Mouse (Mus musculus): ENCODE data around the gene Wwox. TPM values are rescaled to one million over a fixed set of nuclear protein-coding genes. Genes with fewer than 3 reads are reported as not detected.
A peak's percentile ranks its signal among the peaks of the same experiment; 100 is the strongest.

The Wwox gene
- polyA plus RNA-seq, 2 experiments: 2.5 to 2.6 TPM

DNA sequence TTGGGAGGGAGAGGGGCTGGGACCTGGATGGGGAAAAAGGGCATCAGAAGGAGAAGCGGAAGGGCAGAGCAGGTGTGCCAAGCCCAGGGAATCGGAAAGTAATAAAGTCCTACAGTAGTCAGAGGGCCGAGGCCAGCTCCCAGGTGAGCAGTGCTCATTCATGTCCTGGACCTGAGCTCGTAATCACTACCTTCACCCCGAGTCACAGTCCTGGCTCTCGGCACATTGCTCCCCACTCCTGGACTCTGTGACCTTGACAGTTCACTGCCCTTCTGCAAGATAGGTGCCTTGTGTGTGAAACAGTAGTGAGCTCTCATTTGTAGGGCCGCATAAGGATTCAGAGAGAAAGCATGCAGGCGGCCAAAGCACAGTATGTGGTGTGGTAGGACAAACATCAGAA, 121.7 kb downstream of the Wwox start:
- H3K9me3 ChIP-seq (ENCODE audit: control insufficient read depth, low read length): no peaks in the 10 kb centered on the region
- H3K4me2 ChIP-seq (ENCODE audit: low read depth): no peak overlapping the region
- H3K36me3 ChIP-seq (replicated peaks; ENCODE audit: control insufficient read depth, insufficient read depth, low read depth): no peaks in the 10 kb centered on the region
- DNase-seq (ENCODE audit: low read depth in 3 of 3, low spot score in 3 of 3) (no peak), ATAC-seq (ENCODE audit: insufficient read depth) (no peak)
- no peak overlapping the region for H3K27ac ChIP-seq
- TF ChIP-seq EP300 (IDR thresholded peaks at IDR 0.05; ENCODE audit: low read depth): no peak
- TF ChIP-seq CTCF (IDR thresholded peaks at IDR 0.05; ENCODE audit: low read depth): no peak
- no peaks in the 10 kb centered on the region; a peak in 2 of 4 replicates for H3K4me1 ChIP-seq (replicated peaks; ENCODE audit: control insufficient read depth in 2 of 2, insufficient read depth in 2 of 2, low read length in 1 of 2)
- WGBS (ENCODE audit: insufficient replicate concordance): 65% methylated on average over 8 of the region's 8 CpGs
- H3K27me3 ChIP-seq (ENCODE audit: control insufficient read depth, insufficient read depth, low read length): no peaks in the 10 kb centered on the region
- H3K4me3 ChIP-seq (ENCODE audit: insufficient read depth in 1 of 2, low read depth in 2 of 2, low read length in 2 of 2): no peak overlapping the region
- H3K9ac ChIP-seq (replicated peaks): no peak overlapping the region

DNA sequence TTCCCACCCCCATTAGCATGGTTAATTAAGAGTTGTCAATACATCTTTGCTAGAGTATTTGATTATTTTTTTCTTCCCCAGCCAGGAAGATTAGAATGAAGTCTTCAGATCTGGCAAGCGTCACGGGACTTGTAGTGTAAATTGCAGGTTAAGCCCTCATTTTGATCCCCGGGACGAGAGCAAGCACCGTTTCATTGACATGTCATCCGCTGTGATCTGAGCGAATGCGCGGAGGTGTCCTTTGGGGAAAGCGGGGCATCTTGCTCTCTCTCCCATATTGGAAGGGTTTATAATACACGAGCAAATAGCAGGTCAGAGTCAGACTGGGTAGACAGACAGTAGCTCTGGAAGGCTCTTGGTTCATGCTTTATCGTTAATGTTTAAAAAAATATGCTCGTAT, 123.0 kb downstream of the Wwox start:
- H3K36me3 ChIP-seq (replicated peaks; ENCODE audit: control insufficient read depth, insufficient read depth, low read depth): no peaks in the 10 kb centered on the region
- TF ChIP-seq CTCF (IDR thresholded peaks at IDR 0.05; ENCODE audit: low read depth) (no peak), EP300 (IDR thresholded peaks at IDR 0.05; ENCODE audit: low read depth) (no peak)
- no peaks in the 10 kb centered on the region; a peak in 2 of 4 replicates for H3K4me1 ChIP-seq (replicated peaks; ENCODE audit: control insufficient read depth in 2 of 2, insufficient read depth in 2 of 2, low read length in 1 of 2)
- H3K4me3 ChIP-seq (ENCODE audit: insufficient read depth in 1 of 2, low read depth in 2 of 2, low read length in 2 of 2): no peak overlapping the region
- H3K9me3 ChIP-seq (ENCODE audit: control insufficient read depth, low read length): no peaks in the 10 kb centered on the region
- no peak for ATAC-seq (ENCODE audit: insufficient read depth)
- H3K27me3 ChIP-seq (ENCODE audit: control insufficient read depth, insufficient read depth, low read length): no peaks in the 10 kb centered on the region
- no peak overlapping the region for H3K4me2 ChIP-seq (ENCODE audit: low read depth)
- no peak for DNase-seq (ENCODE audit: low read depth in 3 of 3, low spot score in 3 of 3)
- WGBS (ENCODE audit: insufficient replicate concordance): 82% methylated on average over 13 of the region's 13 CpGs
- H3K9ac ChIP-seq (replicated peaks): no peak overlapping the region
- no peak overlapping the region for H3K27ac ChIP-seq

DNA sequence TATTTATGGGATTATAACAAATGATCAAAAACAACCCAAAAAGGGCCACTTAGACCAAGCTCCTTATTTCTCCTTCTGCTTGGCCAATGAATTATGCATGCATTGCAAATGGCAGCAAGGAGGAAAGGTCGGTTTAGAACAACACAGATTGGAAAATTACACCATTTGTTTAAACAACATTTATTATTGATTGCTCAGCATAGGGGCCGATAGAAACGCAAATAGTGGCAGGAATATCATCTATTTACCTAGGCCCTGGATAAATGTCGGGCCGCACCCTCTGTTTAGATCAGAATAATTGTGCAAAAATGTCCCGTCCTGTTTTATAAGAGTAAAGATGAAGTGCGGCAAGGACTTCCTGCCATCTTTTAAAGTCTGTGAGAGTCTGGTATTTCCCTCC, 123.9 kb downstream of the Wwox start:
- peaks cover 0 to 2% of the 10 kb centered on the region in 2 experiments; a peak in 2 of 4 replicates for H3K4me1 ChIP-seq (replicated peaks; ENCODE audit: control insufficient read depth in 2 of 2, insufficient read depth in 2 of 2, low read length in 1 of 2)
- H3K36me3 ChIP-seq (replicated peaks; ENCODE audit: control insufficient read depth, insufficient read depth, low read depth): no peaks in the 10 kb centered on the region
- H3K4me3 ChIP-seq (ENCODE audit: insufficient read depth in 1 of 2, low read depth in 2 of 2, low read length in 2 of 2): no peak overlapping the region
- H3K9me3 ChIP-seq (ENCODE audit: control insufficient read depth, low read length): no peaks in the 10 kb centered on the region
- no peak overlapping the region for H3K27ac ChIP-seq
- H3K27me3 ChIP-seq (ENCODE audit: control insufficient read depth, insufficient read depth, low read length): no peaks in the 10 kb centered on the region
- TF ChIP-seq EP300 (IDR thresholded peaks at IDR 0.05; ENCODE audit: low read depth) (no peak), CTCF (IDR thresholded peaks at IDR 0.05; ENCODE audit: low read depth) (no peak)
- no peak overlapping the region for H3K4me2 ChIP-seq (ENCODE audit: low read depth)
- WGBS (ENCODE audit: insufficient replicate concordance): 73% methylated on average over 7 of the region's 7 CpGs
- ATAC-seq (ENCODE audit: insufficient read depth) (no peak), DNase-seq (ENCODE audit: low read depth in 3 of 3, low spot score in 3 of 3) (no peak)
- H3K9ac ChIP-seq (replicated peaks): no peak overlapping the region

DNA sequence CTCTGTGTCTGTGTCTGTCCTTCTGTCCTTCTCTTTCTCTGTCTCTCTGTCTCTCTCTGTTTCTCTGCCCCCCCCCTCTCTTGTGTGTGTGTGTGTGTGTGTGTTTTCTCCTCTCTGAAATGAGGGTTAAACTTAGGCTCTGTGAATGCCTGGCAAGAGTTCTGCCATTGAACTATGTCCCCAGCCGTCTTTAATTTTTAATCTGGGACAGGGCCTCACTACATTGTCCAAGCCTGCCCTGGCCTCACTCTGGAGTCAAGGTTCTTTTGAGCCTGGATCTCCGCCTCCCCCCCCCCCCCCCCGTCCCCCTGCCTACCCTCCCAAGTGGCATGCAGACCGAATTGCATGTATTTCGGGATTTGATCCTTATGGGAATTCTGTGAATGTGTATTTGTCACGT, 124.6 kb downstream of the Wwox start:
- no peak overlapping the region for H3K27ac ChIP-seq
- H3K9ac ChIP-seq (replicated peaks): no peak overlapping the region
- H3K27me3 ChIP-seq (ENCODE audit: control insufficient read depth, insufficient read depth, low read length): no peaks in the 10 kb centered on the region
- H3K4me2 ChIP-seq (ENCODE audit: low read depth): no peak overlapping the region
- no peaks in the 10 kb centered on the region for H3K36me3 ChIP-seq (replicated peaks; ENCODE audit: control insufficient read depth, insufficient read depth, low read depth)
- 60% methylated on average over 6 of the region's 6 CpGs for WGBS (ENCODE audit: insufficient replicate concordance)
- no peak overlapping the region for H3K4me3 ChIP-seq (ENCODE audit: insufficient read depth in 1 of 2, low read depth in 2 of 2, low read length in 2 of 2)
- ATAC-seq (ENCODE audit: insufficient read depth) (no peak), DNase-seq (ENCODE audit: low read depth in 3 of 3, low spot score in 3 of 3) (no peak)
- peaks cover 0 to 2% of the 10 kb centered on the region in 2 experiments; a peak in 2 of 4 replicates for H3K4me1 ChIP-seq (replicated peaks; ENCODE audit: control insufficient read depth in 2 of 2, insufficient read depth in 2 of 2, low read length in 1 of 2)
- no peaks in the 10 kb centered on the region for H3K9me3 ChIP-seq (ENCODE audit: control insufficient read depth, low read length)
- TF ChIP-seq EP300 (IDR thresholded peaks at IDR 0.05; ENCODE audit: low read depth) (no peak), CTCF (IDR thresholded peaks at IDR 0.05; ENCODE audit: low read depth) (no peak)

DNA sequence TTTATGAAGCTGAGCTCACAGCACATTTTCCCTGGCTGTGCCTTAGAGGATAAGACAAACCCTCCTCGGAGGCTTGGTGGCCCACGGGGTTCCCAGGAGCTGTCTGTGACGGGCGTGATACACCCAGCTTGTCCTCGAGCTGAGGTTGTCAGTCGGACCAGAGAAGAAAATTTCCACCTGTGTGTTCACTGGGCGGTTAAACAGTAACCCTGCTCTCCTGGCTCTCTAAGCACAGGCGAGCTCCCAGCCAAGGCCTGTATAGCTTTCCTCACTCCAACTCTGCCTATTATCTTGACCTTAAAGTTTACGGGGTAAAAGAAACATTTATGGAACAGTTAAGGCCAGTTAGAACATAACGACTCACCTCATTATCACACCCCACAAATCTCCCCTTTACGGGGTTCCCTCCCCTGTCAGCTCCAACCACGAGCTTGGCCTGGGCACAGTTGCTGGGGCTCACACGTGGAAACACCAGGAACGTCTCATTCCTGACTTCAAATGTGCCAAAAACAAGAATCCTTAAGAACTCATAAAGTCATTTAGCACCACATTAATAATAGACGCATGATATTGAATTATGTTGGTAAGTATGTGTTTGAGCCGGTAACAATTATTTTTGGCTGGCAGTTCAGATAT, 129.2 kb downstream of the Wwox start:
- Histone ChIP-seq H3K4me2 (ENCODE audit: low read depth) (no peak overlapping the region), H3K27ac (no peak overlapping the region), H3K4me3 (ENCODE audit: insufficient read depth in 1 of 2, low read depth in 2 of 2, low read length in 2 of 2) (no peak overlapping the region), H3K27me3 (ENCODE audit: control insufficient read depth, insufficient read depth, low read length) (no peaks in the 10 kb centered on the region), H3K9ac (replicated peaks) (no peak overlapping the region), H3K9me3 (ENCODE audit: control insufficient read depth, low read length) (no peaks in the 10 kb centered on the region), H3K36me3 (replicated peaks; ENCODE audit: control insufficient read depth, insufficient read depth, low read depth) (no peaks in the 10 kb centered on the region), H3K4me1 (replicated peaks; ENCODE audit: control insufficient read depth in 2 of 2, insufficient read depth in 2 of 2, low read length in 1 of 2) (peaks cover 0 to 2% of the 10 kb centered on the region in 2 experiments; a peak in 1 of 4 replicates)
- WGBS (ENCODE audit: insufficient replicate concordance): 51% methylated on average over 16 of the region's 16 CpGs
- peak; percentile 37; the same call in 1 of the 2 replicates for ATAC-seq (ENCODE audit: insufficient read depth)
- no peak for TF ChIP-seq EP300 (IDR thresholded peaks at IDR 0.05; ENCODE audit: low read depth)
- no peak for TF ChIP-seq CTCF (IDR thresholded peaks at IDR 0.05; ENCODE audit: low read depth)
- no peak for DNase-seq (ENCODE audit: low read depth in 3 of 3, low spot score in 3 of 3)

Data from liver, embryonic 14.5 days (tissue).